Mouse (Mus musculus): ENCODE measurements around the gene Celf3.

The Celf3 gene

GRCm38 (mm10) chr3:94479564-94479963 lies 1.5 kb downstream of the Celf3 start:
- no peak for DNase-seq (ENCODE audit: low read depth, low spot score)

- no peak for DNase-seq (ENCODE audit: low read depth, low spot score)
Observed at GRCm38 (mm10) chr3:94480291-94480884, 2.3 kb downstream of the Celf3 start, which contains the start of gene Riiad1. TSS of gene Riiad1 (minus strand) at chr3:94480341.

GRCm38 (mm10) chr3:94481429-94481828 lies 3.3 kb downstream of the Celf3 start:
- no peak for DNase-seq (ENCODE audit: low read depth, low spot score)

GRCm38 (mm10) chr3:94482764-94483385 lies 4.8 kb downstream of the Celf3 start:
- no peak for DNase-seq (ENCODE audit: low read depth, low spot score)

- no peak for DNase-seq (ENCODE audit: low read depth, low spot score)
Observed at GRCm38 (mm10) chr3:94483790-94484439, 5.8 kb downstream of the Celf3 start.

GRCm38 (mm10) chr3:94485922-94486321 lies 7.8 kb downstream of the Celf3 start:
- no peak for DNase-seq (ENCODE audit: low read depth, low spot score)

- DNase-seq (ENCODE audit: low read depth, low spot score) = no peak
Observed at GRCm38 (mm10) chr3:94487581-94487980, 9.5 kb downstream of the Celf3 start.

- DNase-seq (ENCODE audit: low read depth, low spot score) = no peak
Observed at GRCm38 (mm10) chr3:94497162-94497561, 19.1 kb downstream of the Celf3 start.

- DNase-seq (ENCODE audit: low read depth, low spot score) = no peak
Observed at GRCm38 (mm10) chr3:94502243-94502642, 24.1 kb downstream of the Celf3 start.

- no peak for DNase-seq (ENCODE audit: low read depth, low spot score)
Observed at GRCm38 (mm10) chr3:94506664-94507063, 28.6 kb downstream of the Celf3 start.

GRCm38 (mm10) chr3:94526731-94527130 lies 48.6 kb downstream of the Celf3 start:
- no peak for DNase-seq (ENCODE audit: low read depth, low spot score)

- no peak for DNase-seq (ENCODE audit: low read depth, low spot score)
Observed at GRCm38 (mm10) chr3:94533968-94534367, 55.9 kb downstream of the Celf3 start.

- peak; percentile 51 for DNase-seq (ENCODE audit: low read depth, low spot score)
Observed at GRCm38 (mm10) chr3:94537187-94537586, 59.1 kb downstream of the Celf3 start.
